Mouse (Mus musculus): Measurements from ENCODE around the gene Ms4a18. TPM values are rescaled to one million over a fixed set of nuclear protein-coding genes. Genes with fewer than 3 reads are reported as not detected.

The Ms4a18 gene
- polyA plus RNA-seq, 1 experiment = not detected

DNA sequence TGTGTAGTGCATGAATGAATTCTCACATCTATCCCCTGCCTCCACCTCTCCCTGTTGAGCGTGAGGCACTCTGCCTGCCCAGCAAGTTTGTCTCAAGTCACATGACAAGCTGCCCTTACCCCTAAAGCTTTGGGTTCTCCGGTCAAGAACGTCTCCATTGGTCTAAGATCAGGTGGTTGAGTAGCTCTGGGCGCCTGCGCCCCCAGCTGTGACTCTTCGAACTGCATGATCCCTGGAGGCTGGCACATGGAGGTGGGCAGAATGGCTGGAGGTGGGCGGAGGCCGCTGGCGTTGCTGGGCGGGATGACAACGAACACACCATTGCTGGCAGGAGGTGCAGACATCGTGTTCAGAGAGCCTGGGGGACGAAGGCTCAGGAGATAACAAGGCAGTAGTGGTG is 33.3 kb downstream of the Ms4a18 start:
- no peak for DNase-seq (ENCODE audit: extremely low spot score in 1 of 2, low spot score in 1 of 2)

- peak in 1 of 2 experiments; percentile 16 for DNase-seq (ENCODE audit: extremely low spot score in 1 of 2, low spot score in 1 of 2)
Observed at GRCm38 (mm10) chr19:10983146-10983545, 34.7 kb downstream of the Ms4a18 start.

DNA sequence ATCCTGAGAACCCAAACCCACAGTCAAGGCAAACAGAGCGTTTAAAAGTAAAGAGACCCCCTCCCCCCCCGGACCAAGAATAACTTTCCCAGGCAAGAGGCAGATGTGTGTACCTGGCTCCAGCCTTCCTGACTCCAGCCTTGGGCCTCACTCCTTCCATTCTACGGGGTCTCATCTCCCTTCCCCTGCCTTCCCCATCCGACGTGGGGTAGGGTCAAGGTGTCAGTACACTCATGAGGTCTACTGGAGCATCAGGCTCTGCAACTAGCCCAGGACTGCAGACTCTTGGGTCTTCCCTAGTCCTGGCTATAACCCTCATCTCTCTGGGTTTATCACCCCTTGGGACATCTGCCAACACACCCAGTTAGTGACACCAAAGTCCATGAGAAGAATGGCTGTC is 37.6 kb downstream of the Ms4a18 start:
- no peak for DNase-seq (ENCODE audit: extremely low spot score in 1 of 2, low spot score in 1 of 2)

DNA sequence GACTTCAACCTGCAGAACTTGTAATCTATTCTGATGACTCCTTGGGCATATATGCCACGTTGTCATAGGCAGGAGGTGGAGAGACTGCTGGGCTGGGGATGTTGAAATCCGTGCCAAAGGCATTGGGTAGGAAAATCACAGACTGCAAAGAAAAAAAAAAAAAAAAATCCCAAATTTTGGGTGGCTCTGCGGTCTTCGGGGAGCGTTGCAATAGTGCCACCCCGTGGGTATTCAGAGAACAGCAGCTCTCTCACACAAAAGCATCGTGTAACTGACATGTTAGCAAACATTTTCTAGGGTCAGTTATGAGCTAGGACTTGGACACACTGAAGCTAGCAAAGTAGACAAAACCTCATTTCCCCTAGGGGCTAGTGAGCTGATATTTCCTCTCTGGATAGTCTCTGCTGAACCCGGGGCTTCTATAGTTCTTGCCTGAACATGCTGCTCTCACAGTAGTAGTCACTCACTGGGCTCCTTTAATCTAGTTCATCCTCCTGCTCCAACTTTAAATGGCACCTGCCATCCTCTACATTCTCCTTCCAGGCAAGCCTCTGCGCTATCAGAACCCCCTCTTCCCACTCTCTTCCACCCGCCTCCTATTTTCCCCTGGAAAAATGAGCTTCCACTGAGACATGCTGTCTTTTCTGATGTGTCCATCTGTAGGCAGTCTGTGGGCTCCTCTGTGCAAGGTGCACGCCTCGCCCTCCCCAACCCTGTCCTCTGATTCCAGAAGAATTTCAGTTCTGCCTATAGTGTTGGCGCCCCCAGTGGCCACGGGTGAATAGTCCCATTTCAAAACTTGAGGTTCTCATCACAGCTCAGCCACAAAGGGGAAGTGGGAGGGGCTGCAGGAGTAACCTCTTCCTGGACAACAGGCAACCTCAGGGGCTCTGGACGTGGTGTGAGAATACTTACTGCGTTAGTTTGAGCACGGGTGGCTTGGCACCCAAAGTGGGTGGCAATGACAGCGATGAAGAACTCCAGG is 38.4 kb downstream of the Ms4a18 start:
- DNase-seq (ENCODE audit: extremely low spot score in 1 of 2, low spot score in 1 of 2) = peak; percentile 56 to 79

- peak in 1 of 2 experiments; percentile 15 for DNase-seq (ENCODE audit: extremely low spot score in 1 of 2, low spot score in 1 of 2)
Observed at GRCm38 (mm10) chr19:10976318-10976717, 41.5 kb downstream of the Ms4a18 start.

- DNase-seq (ENCODE audit: extremely low spot score in 1 of 2, low spot score in 1 of 2) = no peak
Observed at GRCm38 (mm10) chr19:10975187-10975586, 42.6 kb downstream of the Ms4a18 start.

- DNase-seq (ENCODE audit: extremely low spot score in 1 of 2, low spot score in 1 of 2) = no peak
Observed at GRCm38 (mm10) chr19:10974238-10974865, 43.5 kb downstream of the Ms4a18 start, which contains the start of gene Ms4a10. TSS of gene Ms4a10 (minus strand) at chr19:10974670.

DNA sequence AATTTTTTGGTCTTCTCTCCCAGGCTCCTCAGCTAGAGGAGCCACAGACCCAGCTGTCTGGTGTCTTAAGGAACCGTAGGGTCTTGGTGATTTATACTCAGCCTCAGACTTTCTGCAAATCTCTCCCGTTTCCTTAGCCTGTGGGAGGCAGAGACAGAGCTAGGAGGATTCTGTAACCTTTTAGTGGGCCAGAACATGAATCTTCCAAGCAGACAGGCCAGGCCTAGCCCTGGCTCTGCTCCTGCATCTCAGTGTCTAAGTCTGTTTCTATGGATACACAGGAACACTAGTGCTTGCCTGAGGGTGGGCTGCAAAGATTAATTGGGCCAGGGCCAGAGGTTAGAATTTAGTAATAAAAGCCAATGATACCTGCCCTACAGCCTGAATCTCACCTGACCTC is 44.6 kb downstream of the Ms4a18 start:
- DNase-seq (ENCODE audit: extremely low spot score in 1 of 2, low spot score in 1 of 2) = no peak

DNA sequence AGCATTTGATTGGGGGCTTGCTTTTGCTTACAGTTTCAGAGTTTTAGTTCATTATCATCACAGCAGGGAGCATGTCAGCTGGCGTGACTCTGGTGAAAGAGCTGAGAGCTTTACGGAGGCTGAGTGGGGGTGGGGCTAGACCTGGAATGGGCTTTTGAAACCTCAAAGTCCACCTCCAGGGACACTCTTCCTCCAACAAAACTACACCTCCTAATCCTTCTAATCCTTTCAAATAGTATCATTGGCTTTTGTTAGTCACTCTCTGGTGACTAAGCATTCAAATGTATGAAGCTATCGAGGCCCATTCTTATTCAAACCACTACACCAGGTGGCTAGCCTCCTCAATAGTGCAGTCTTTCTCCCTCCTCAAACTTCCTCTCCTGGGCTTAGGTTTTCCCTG is 45.2 kb downstream of the Ms4a18 start:
- DNase-seq (ENCODE audit: extremely low spot score in 1 of 2, low spot score in 1 of 2) = no peak

- no peak for DNase-seq (ENCODE audit: extremely low spot score in 1 of 2, low spot score in 1 of 2)
Observed at GRCm38 (mm10) chr19:10970457-10970856, 47.4 kb downstream of the Ms4a18 start.

- DNase-seq (ENCODE audit: extremely low spot score in 1 of 2, low spot score in 1 of 2) = no peak
Observed at GRCm38 (mm10) chr19:10968578-10968977, 49.3 kb downstream of the Ms4a18 start.

GRCm38 (mm10) chr19:10965721-10966120 is 52.1 kb downstream of the Ms4a18 start:
- no peak for DNase-seq (ENCODE audit: extremely low spot score in 1 of 2, low spot score in 1 of 2)

DNA sequence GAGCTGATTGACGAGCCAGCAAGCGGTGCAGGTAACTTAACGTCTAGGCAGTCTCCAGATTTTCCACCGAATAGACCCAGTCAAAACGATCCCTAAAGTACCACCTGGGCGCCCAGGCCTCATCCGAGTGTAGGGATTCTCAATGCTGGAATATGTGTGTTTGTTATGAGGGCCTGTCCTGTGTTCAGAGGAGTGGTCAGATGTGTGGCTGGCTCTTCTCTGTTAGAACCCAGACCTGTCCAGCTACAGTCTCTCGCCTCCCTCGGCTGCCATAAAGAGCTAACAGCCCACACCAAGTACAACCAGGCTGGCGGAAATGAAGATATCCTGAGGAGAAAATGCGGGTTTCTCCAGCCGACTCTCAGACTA is 57.9 kb downstream of the Ms4a18 start:
- DNase-seq (ENCODE audit: extremely low spot score in 1 of 2, low spot score in 1 of 2) = no peak

- peak in 1 of 2 experiments; percentile 88 for DNase-seq (ENCODE audit: extremely low spot score in 1 of 2, low spot score in 1 of 2)
Observed at GRCm38 (mm10) chr19:10959085-10959977, 58.5 kb downstream of the Ms4a18 start.

DNA sequence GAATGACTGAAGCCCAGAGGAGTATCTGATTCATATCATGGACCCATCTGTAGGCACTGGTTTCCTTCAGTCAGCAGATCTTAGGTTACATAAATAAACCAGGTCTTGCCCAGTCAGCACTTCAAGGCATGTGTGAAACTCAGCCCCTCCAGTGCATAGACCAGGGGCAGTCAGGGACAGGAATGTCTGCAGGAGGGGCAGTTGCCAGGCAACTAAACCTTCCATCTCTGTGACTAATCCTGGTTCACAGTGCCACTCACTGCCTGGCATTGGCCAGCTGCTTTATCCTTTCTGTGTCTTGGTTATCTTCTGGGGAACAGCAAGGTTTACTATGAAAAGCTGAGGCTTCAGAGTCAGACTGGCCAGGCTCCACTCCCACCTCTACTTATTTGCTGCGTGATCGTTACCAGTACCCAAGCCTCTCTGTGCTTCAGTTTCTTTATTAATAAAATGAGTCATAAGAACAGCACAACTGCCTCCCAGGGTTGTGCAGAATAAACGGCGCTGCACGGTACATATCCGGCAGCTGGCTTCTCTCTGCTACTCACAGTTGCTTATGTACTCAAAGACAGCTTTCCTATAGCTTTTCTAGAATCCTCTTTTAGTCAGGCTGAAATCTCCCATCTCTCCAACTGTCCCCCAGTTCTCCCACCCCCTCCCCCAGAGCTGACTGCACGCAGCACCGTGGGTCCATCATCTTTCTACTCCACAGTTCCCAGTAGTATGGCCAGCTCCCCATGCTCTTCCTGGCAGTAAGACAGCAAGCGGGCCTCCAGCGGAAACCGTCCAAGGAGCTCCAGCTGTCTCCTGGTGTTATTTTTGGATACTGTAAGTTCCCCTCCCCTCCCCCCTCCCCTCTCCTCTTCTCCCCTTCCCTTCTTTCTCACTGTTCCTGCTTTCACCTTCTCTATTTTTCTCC is 65.6 kb downstream of the Ms4a18 start:
- peak in 1 of 2 experiments; percentile 58 for DNase-seq (ENCODE audit: extremely low spot score in 1 of 2, low spot score in 1 of 2)

- no peak for DNase-seq (ENCODE audit: extremely low spot score in 1 of 2, low spot score in 1 of 2)
Observed at GRCm38 (mm10) chr19:10949558-10949957, 68.3 kb downstream of the Ms4a18 start.

GRCm38 (mm10) chr19:10949112-10949511 is 68.7 kb downstream of the Ms4a18 start, which contains the start of gene Ccdc86:
TSS of gene Ccdc86 (minus strand) at chr19:10949266.
- peak; percentile 96 to 98 for DNase-seq (ENCODE audit: extremely low spot score in 1 of 2, low spot score in 1 of 2)

DNA sequence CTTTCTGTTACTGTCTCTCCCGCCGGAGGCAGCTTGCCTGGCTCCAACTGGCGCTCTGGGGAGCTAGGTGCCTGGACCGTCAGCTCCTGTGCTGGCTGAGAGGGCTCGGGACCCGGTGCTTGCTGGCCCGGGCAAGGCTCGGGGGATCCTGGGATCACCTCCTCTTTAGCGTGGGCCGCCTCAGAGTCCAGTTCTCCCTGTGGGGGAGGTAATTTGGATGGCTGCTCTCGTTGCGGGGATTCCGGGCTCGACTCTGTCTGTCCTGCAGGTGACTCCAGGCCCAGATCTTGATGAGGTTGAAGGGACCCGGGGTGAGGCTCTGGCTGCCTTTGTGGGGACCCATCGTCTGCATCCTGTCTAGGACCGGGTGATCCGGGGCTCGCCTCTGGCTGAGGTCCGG is 69.4 kb downstream of the Ms4a18 start:
- peak in 1 of 2 experiments; percentile 12 for DNase-seq (ENCODE audit: extremely low spot score in 1 of 2, low spot score in 1 of 2)

DNA sequence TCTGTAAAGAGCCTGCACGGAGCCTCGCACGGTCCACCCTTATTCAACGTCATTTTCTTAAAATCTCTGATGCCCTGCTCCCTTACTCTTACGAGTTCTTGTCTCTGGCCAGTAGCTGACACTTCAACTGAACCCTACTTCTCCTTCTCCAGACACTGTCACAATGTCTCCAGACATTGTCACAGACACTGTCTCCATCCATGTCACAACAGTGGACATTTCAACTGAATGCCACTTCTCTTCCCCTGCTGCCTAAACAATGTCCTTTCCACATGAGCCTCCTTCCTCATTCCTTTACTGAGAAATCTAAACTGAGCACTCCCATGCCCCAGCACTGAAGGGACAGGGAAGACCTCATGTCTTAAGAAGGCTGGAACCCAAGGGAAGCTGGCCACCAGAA is 70.6 kb downstream of the Ms4a18 start:
- no peak for DNase-seq (ENCODE audit: extremely low spot score in 1 of 2, low spot score in 1 of 2)

Data from frontal cortex, adult 2 months (tissue).